Mouse (Mus musculus) testis, adult 10 weeks (tissue): Measurements from ENCODE around the gene Defb25. TPM values are rescaled to one million over a fixed set of nuclear protein-coding genes. Genes with fewer than 3 reads are reported as not detected.

Experiments
- polyA plus RNA-seq: library from polyadenylated mRNA; stranded (reverse); fragments of 350-450 nt; fragmentation: Illumina TruSeq; extraction: RNeasy Lipid Tissue Mini Kit (QIAGEN cat#74804); gene quantifications from one replicate; pipeline ENCODE4 v1.2.3, GENCODE M21; 2014; ENCODE audit warnings: low read depth, low replicate concordance

Gene Defb25
- not detected for polyA plus RNA-seq

GRCm38 (mm10) chr2:152622953-152623352 is at the start of gene Defb25:
Gene Defb25, minus strand, starts transcription at chr2:152623053.

GRCm38 (mm10) chr2:152669256-152669638 is 46.4 kb upstream of the Defb25 start, which contains the start of gene H13:
Gene H13, plus strand, starts transcription at chr2:152669461.

GRCm38 (mm10) chr2:152626774-152627591 is 4.1 kb upstream of the Defb25 start, which contains the start of gene Rem1:
Gene Rem1, plus strand, starts transcription at chr2:152626951.

GRCm38 (mm10) chr2:152604057-152604456 is 18.8 kb downstream of the Defb25 start, which contains the start of gene Defb36:
Gene Defb36, plus strand, starts transcription at chr2:152604327.

GRCm38 (mm10) chr2:152599299-152599698 is 23.6 kb downstream of the Defb25 start, which contains the start of gene Defb45:
Gene Defb45, minus strand, starts transcription at chr2:152599399.

GRCm38 (mm10) chr2:152580107-152580506 is 42.7 kb downstream of the Defb25 start, which contains the start of gene Defb19:
Gene Defb19, minus strand, starts transcription at chr2:152580312.

Other genes starting within 250 kb of the Defb25 start
- not detected for gene Nrsn2, start 246.4 kb downstream of the Defb25 start, polyA plus RNA-seq
- 0.66 TPM for gene Sox12, start 225.0 kb downstream of the Defb25 start, polyA plus RNA-seq
- 2.5 TPM for gene Zcchc3, start 208.0 kb downstream of the Defb25 start, polyA plus RNA-seq
- gene 6820408C15Rik, start 207.5 kb downstream of the Defb25 start, polyA plus RNA-seq: 73.2 TPM
- gene Defb23, start 158.4 kb downstream of the Defb25 start, polyA plus RNA-seq: not detected
- not detected for gene Defb20, start 146.0 kb downstream of the Defb25 start, polyA plus RNA-seq
- gene Defb22, start 132.9 kb downstream of the Defb25 start, polyA plus RNA-seq: 1.5 TPM
- gene Defb26, start 111.4 kb downstream of the Defb25 start, polyA plus RNA-seq: not detected
- gene Defb28, start 104.8 kb downstream of the Defb25 start, polyA plus RNA-seq: 3.7 TPM
- gene Defb29, start 83.0 kb downstream of the Defb25 start, polyA plus RNA-seq: not detected
- gene Gm17416, start 53.7 kb downstream of the Defb25 start, polyA plus RNA-seq: not detected
- gene Defb21, start 50.3 kb downstream of the Defb25 start, polyA plus RNA-seq: 9.7 TPM
- gene Defb19, start 42.7 kb downstream of the Defb25 start, polyA plus RNA-seq: 297 TPM
- 22.0 TPM for gene Defb45, start 23.7 kb downstream of the Defb25 start, polyA plus RNA-seq
- 3.6 TPM for gene Defb36, start 18.7 kb downstream of the Defb25 start, polyA plus RNA-seq
- gene Rem1, start 3.9 kb upstream of the Defb25 start, polyA plus RNA-seq: 0.24 TPM
- 21.1 TPM for gene H13, start 46.4 kb upstream of the Defb25 start, polyA plus RNA-seq
- gene Mcts2, start 64.0 kb upstream of the Defb25 start, polyA plus RNA-seq: 91.3 TPM
- gene Id1, start 113.2 kb upstream of the Defb25 start, polyA plus RNA-seq: 1.1 TPM
- gene Cox4i2, start 131.1 kb upstream of the Defb25 start, polyA plus RNA-seq: not detected
- gene Bcl2l1, start 208.7 kb upstream of the Defb25 start, polyA plus RNA-seq: 42.9 TPM
- gene Tpx2, start 224.9 kb upstream of the Defb25 start, polyA plus RNA-seq: 63.4 TPM